Mouse (Mus musculus): ENCODE measurements around the gene Olfr703. TPM values are rescaled to one million over a fixed set of nuclear protein-coding genes. Genes with fewer than 3 reads are reported as not detected.

Gene Olfr703
- total and polyA plus RNA-seq, 3 experiments, result not detected

- no peak for DNase-seq (ENCODE audit: low spot score)
- no peaks in the 10 kb centered on the region for H3K4me1 ChIP-seq (ENCODE audit: insufficient read depth, low read depth, low read length)
- no peak for TF ChIP-seq CTCF (IDR thresholded peaks at IDR 0.05; ENCODE audit: low read depth, low read length)
- no peak for TF ChIP-seq GATA2 (IDR thresholded peaks at IDR 0.05; ENCODE audit: borderline replicate concordance, low read depth, low read length)
- TF ChIP-seq TAL1 (conservative IDR thresholded peaks at IDR 0.05; ENCODE audit: low read depth, low read length), result no peak
- no peak for TF ChIP-seq GATA1 (IDR thresholded peaks at IDR 0.05; ENCODE audit: borderline replicate concordance, low read length)
- no peak for TF ChIP-seq POLR2AphosphoS5 (IDR thresholded peaks at IDR 0.05; ENCODE audit: insufficient replicate concordance, low read depth, low read length)
- H3K4me3 ChIP-seq (ENCODE audit: low read depth, low read length), result no peak within 1 kb of the TSS
- H3K36me3 ChIP-seq (replicated peaks), result no peaks in the 10 kb centered on the region
- H3K9me3 ChIP-seq (replicated peaks), result no peaks in the 10 kb centered on the region
- H3K27me3 ChIP-seq (ENCODE audit: insufficient read depth, low read length), result no peaks in the 10 kb centered on the region
- ATAC-seq (ENCODE audit: extremely low read depth, insufficient number of reproducible peaks, low FRiP score, poor library complexity, severe bottlenecking), result no peak
Observed at GRCm38 (mm10) chr7:106862885-106863284, 19.7 kb downstream of the Olfr703 start, which contains the start of gene Olfr704. Gene Olfr704 (plus strand): TSS chr7:106863185.

DNA sequence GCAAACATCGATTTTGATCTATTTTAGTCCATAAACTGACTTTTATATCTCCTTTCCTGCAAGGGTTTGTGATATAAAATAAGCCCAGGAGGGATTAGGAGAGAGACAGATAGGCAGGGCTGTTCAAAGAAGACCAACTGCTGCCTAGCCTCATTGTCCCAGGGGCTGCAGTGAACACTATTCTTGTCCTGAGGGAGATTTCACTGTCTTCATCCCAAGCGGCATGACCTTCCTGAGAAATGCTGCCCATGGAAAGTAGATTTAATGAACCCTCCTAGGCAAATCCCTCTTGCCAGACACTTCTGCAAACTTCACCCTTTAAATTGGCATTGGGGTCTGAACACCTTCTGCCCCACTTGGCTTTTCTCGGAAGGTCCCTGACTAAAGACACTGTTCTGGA is 33.6 kb downstream of the Olfr703 start, which contains the start of gene Olfr705:
Olfr705 (minus strand) TSS at position 101 of the 400 bp plus-strand sequence.
- H3K36me3 ChIP-seq (replicated peaks), result no peaks in the 10 kb centered on the region
- ATAC-seq (ENCODE audit: extremely low read depth, insufficient number of reproducible peaks, low FRiP score, poor library complexity, severe bottlenecking), result no peak
- H3K4me1 ChIP-seq (ENCODE audit: insufficient read depth, low read depth, low read length), result no peaks in the 10 kb centered on the region
- H3K9me3 ChIP-seq (replicated peaks), result no peaks in the 10 kb centered on the region
- H3K27me3 ChIP-seq (ENCODE audit: insufficient read depth, low read length), result no peaks in the 10 kb centered on the region
- DNase-seq (ENCODE audit: low spot score), result no peak
- TF ChIP-seq POLR2AphosphoS5 (IDR thresholded peaks at IDR 0.05; ENCODE audit: insufficient replicate concordance, low read depth, low read length) (no peak), CTCF (IDR thresholded peaks at IDR 0.05; ENCODE audit: low read depth, low read length) (no peak), GATA1 (IDR thresholded peaks at IDR 0.05; ENCODE audit: borderline replicate concordance, low read length) (no peak), TAL1 (conservative IDR thresholded peaks at IDR 0.05; ENCODE audit: low read depth, low read length) (no peak), GATA2 (IDR thresholded peaks at IDR 0.05; ENCODE audit: borderline replicate concordance, low read depth, low read length) (no peak)
- no peak within 1 kb of the TSS for H3K4me3 ChIP-seq (ENCODE audit: low read depth, low read length)

GRCm38 (mm10) chr7:106888062-106888461 is 44.9 kb downstream of the Olfr703 start, which contains the start of gene Olfr706:
Gene Olfr706 (minus strand): TSS chr7:106888162.
- no peaks in the 10 kb centered on the region for H3K36me3 ChIP-seq (replicated peaks)
- ATAC-seq (ENCODE audit: extremely low read depth, insufficient number of reproducible peaks, low FRiP score, poor library complexity, severe bottlenecking), result no peak
- H3K27me3 ChIP-seq (ENCODE audit: insufficient read depth, low read length), result 0 out of 2 replicates have a peak, but pooled peaks cover 4% of the 10 kb centered on the region
- no peaks in the 10 kb centered on the region for H3K4me1 ChIP-seq (ENCODE audit: insufficient read depth, low read depth, low read length)
- DNase-seq (ENCODE audit: low spot score), result no peak
- H3K9me3 ChIP-seq (replicated peaks), result no peaks in the 10 kb centered on the region
- H3K4me3 ChIP-seq (ENCODE audit: low read depth, low read length), result no peak within 1 kb of the TSS
- TF ChIP-seq CTCF (IDR thresholded peaks at IDR 0.05; ENCODE audit: low read depth, low read length) (no peak), GATA2 (IDR thresholded peaks at IDR 0.05; ENCODE audit: borderline replicate concordance, low read depth, low read length) (no peak), GATA1 (IDR thresholded peaks at IDR 0.05; ENCODE audit: borderline replicate concordance, low read length) (no peak), TAL1 (conservative IDR thresholded peaks at IDR 0.05; ENCODE audit: low read depth, low read length) (no peak), POLR2AphosphoS5 (IDR thresholded peaks at IDR 0.05; ENCODE audit: insufficient replicate concordance, low read depth, low read length) (no peak)

Other genes with a start within 250 kb of the Olfr703 start
Only the 20 nearest of the 22 such genes appear.
- gene Olfr693, start 162.8 kb upstream of the Olfr703 start, total RNA-seq (2014; fragmentation: Nextera tagmentation), result not detected in 2 replicates
- 0.12 and 0.16 TPM in 2 replicates for gene Olfr693, start 162.8 kb upstream of the Olfr703 start, total RNA-seq (2017)
- gene Olfr693, start 162.8 kb upstream of the Olfr703 start, polyA plus RNA-seq (2012), result not detected in 2 replicates
- gene Olfr694, start 151.5 kb upstream of the Olfr703 start, total RNA-seq (2014; fragmentation: Nextera tagmentation), result not detected in 2 replicates
- 0.12 and 0.16 TPM in 2 replicates for gene Olfr694, start 151.5 kb upstream of the Olfr703 start, total RNA-seq (2017)
- gene Olfr694, start 151.5 kb upstream of the Olfr703 start, polyA plus RNA-seq (2012), result not detected in 2 replicates
- not detected in 2 replicates for gene Olfr695, start 127.0 kb upstream of the Olfr703 start, total RNA-seq (2014; fragmentation: Nextera tagmentation)
- 0.06 and 0.11 TPM in 2 replicates for gene Olfr695, start 127.0 kb upstream of the Olfr703 start, total RNA-seq (2017)
- not detected in 2 replicates for gene Olfr695, start 127.0 kb upstream of the Olfr703 start, polyA plus RNA-seq (2012)
- not detected in 2 replicates for gene Olfr697, start 100.9 kb upstream of the Olfr703 start, total RNA-seq (2014; fragmentation: Nextera tagmentation)
- 0.22 TPM in 1 of 2 replicates, not detected in the other for gene Olfr697, start 100.9 kb upstream of the Olfr703 start, total RNA-seq (2017)
- not detected in 2 replicates for gene Olfr697, start 100.9 kb upstream of the Olfr703 start, polyA plus RNA-seq (2012)
- not detected in 2 replicates for gene Olfr698, start 88.0 kb upstream of the Olfr703 start, total RNA-seq (2014; fragmentation: Nextera tagmentation)
- gene Olfr698, start 88.0 kb upstream of the Olfr703 start, total RNA-seq (2017), result 0.06 and 0.11 TPM in 2 replicates
- gene Olfr698, start 88.0 kb upstream of the Olfr703 start, polyA plus RNA-seq (2012), result not detected in 2 replicates
- not detected in 2 replicates for gene Olfr699, start 50.2 kb upstream of the Olfr703 start, total RNA-seq (2014; fragmentation: Nextera tagmentation)
- gene Olfr699, start 50.2 kb upstream of the Olfr703 start, total RNA-seq (2017), result 0.06 and 0.11 TPM in 2 replicates
- gene Olfr699, start 50.2 kb upstream of the Olfr703 start, polyA plus RNA-seq (2012), result not detected in 2 replicates
- not detected in 2 replicates for gene Olfr700, start 34.5 kb upstream of the Olfr703 start, total RNA-seq (2014; fragmentation: Nextera tagmentation)
- not detected in 2 replicates for gene Olfr700, start 34.5 kb upstream of the Olfr703 start, total RNA-seq (2017)
- not detected in 2 replicates for gene Olfr700, start 34.5 kb upstream of the Olfr703 start, polyA plus RNA-seq (2012)
- gene Olfr701, start 29.2 kb upstream of the Olfr703 start, total RNA-seq (2014; fragmentation: Nextera tagmentation), result not detected in 2 replicates
- 0.06 and 0.16 TPM in 2 replicates for gene Olfr701, start 29.2 kb upstream of the Olfr703 start, total RNA-seq (2017)
- not detected in 2 replicates for gene Olfr701, start 29.2 kb upstream of the Olfr703 start, polyA plus RNA-seq (2012)
- gene Olfr702, start 9.5 kb upstream of the Olfr703 start, total RNA-seq (2014; fragmentation: Nextera tagmentation), result not detected in 2 replicates
- gene Olfr702, start 9.5 kb upstream of the Olfr703 start, total RNA-seq (2017), result 0.11 TPM in 1 of 2 replicates, not detected in the other
- gene Olfr702, start 9.5 kb upstream of the Olfr703 start, polyA plus RNA-seq (2012), result not detected in 2 replicates
- not detected in 2 replicates for gene Olfr704, start 19.8 kb downstream of the Olfr703 start, total RNA-seq (2014; fragmentation: Nextera tagmentation)
- 0.22 TPM in 1 of 2 replicates, not detected in the other for gene Olfr704, start 19.8 kb downstream of the Olfr703 start, total RNA-seq (2017)
- not detected in 2 replicates for gene Olfr704, start 19.8 kb downstream of the Olfr703 start, polyA plus RNA-seq (2012)
- not detected in 2 replicates for gene Olfr705, start 33.5 kb downstream of the Olfr703 start, total RNA-seq (2014; fragmentation: Nextera tagmentation)
- 0.05 TPM in 1 of 2 replicates, not detected in the other for gene Olfr705, start 33.5 kb downstream of the Olfr703 start, total RNA-seq (2017)
- not detected in 2 replicates for gene Olfr705, start 33.5 kb downstream of the Olfr703 start, polyA plus RNA-seq (2012)
- not detected in 2 replicates for gene Olfr706, start 44.8 kb downstream of the Olfr703 start, total RNA-seq (2014; fragmentation: Nextera tagmentation)
- gene Olfr706, start 44.8 kb downstream of the Olfr703 start, total RNA-seq (2017), result 0.06 TPM in 1 of 2 replicates, not detected in the other
- gene Olfr706, start 44.8 kb downstream of the Olfr703 start, polyA plus RNA-seq (2012), result not detected in 2 replicates
- not detected in 2 replicates for gene Olfr707, start 57.9 kb downstream of the Olfr703 start, total RNA-seq (2014; fragmentation: Nextera tagmentation)
- not detected in 2 replicates for gene Olfr707, start 57.9 kb downstream of the Olfr703 start, total RNA-seq (2017)
- gene Olfr707, start 57.9 kb downstream of the Olfr703 start, polyA plus RNA-seq (2012), result not detected in 2 replicates
- gene Olfr1532-ps1, start 64.6 kb downstream of the Olfr703 start, total RNA-seq (2014; fragmentation: Nextera tagmentation), result not detected in 2 replicates
- gene Olfr1532-ps1, start 64.6 kb downstream of the Olfr703 start, total RNA-seq (2017), result not detected in 2 replicates
- gene Olfr1532-ps1, start 64.6 kb downstream of the Olfr703 start, polyA plus RNA-seq (2012), result not detected in 2 replicates
- gene Olfr709-ps1, start 88.9 kb downstream of the Olfr703 start, total RNA-seq (2014; fragmentation: Nextera tagmentation), result not detected in 2 replicates
- 0.05 and 0.06 TPM in 2 replicates for gene Olfr709-ps1, start 88.9 kb downstream of the Olfr703 start, total RNA-seq (2017)
- not detected in 2 replicates for gene Olfr709-ps1, start 88.9 kb downstream of the Olfr703 start, polyA plus RNA-seq (2012)
- not detected in 2 replicates for gene Olfr710, start 105.0 kb downstream of the Olfr703 start, total RNA-seq (2014; fragmentation: Nextera tagmentation)
- gene Olfr710, start 105.0 kb downstream of the Olfr703 start, total RNA-seq (2017), result not detected in 2 replicates
- gene Olfr710, start 105.0 kb downstream of the Olfr703 start, polyA plus RNA-seq (2012), result not detected in 2 replicates
- not detected in 2 replicates for gene Olfr6, start 120.6 kb downstream of the Olfr703 start, total RNA-seq (2014; fragmentation: Nextera tagmentation)
- 0.12 and 0.22 TPM in 2 replicates for gene Olfr6, start 120.6 kb downstream of the Olfr703 start, total RNA-seq (2017)
- gene Olfr6, start 120.6 kb downstream of the Olfr703 start, polyA plus RNA-seq (2012), result not detected in 2 replicates
- gene Olfr711, start 132.1 kb downstream of the Olfr703 start, total RNA-seq (2014; fragmentation: Nextera tagmentation), result not detected in 2 replicates
- gene Olfr711, start 132.1 kb downstream of the Olfr703 start, total RNA-seq (2017), result under 0.01 and 0.11 TPM in 2 replicates
- gene Olfr711, start 132.1 kb downstream of the Olfr703 start, polyA plus RNA-seq (2012), result not detected in 2 replicates
- not detected in 2 replicates for gene Olfr2, start 162.7 kb downstream of the Olfr703 start, total RNA-seq (2014; fragmentation: Nextera tagmentation)
- gene Olfr2, start 162.7 kb downstream of the Olfr703 start, total RNA-seq (2017), result 0.06 TPM in 1 of 2 replicates, not detected in the other
- gene Olfr2, start 162.7 kb downstream of the Olfr703 start, polyA plus RNA-seq (2012), result not detected in 2 replicates
- not detected in 2 replicates for gene Olfr713, start 187.8 kb downstream of the Olfr703 start, total RNA-seq (2014; fragmentation: Nextera tagmentation)
- 0.05 and 0.12 TPM in 2 replicates for gene Olfr713, start 187.8 kb downstream of the Olfr703 start, total RNA-seq (2017)
- gene Olfr713, start 187.8 kb downstream of the Olfr703 start, polyA plus RNA-seq (2012), result not detected in 2 replicates